Mouse (Mus musculus): Measurements from ENCODE around the gene Spast.
"Not testable (repeated sequence)": the region's sequence is repeated elsewhere in the genome, so short reads cannot be mapped to it uniquely, and the experiment has no call there.

GRCm38 (mm10) chr17:74296991-74297390 lies 41.8 kb upstream of the Spast start:
- not testable (repeated sequence) for TF ChIP-seq CTCF, POLR2A (IDR thresholded peaks at IDR 0.05; ENCODE audit: insufficient read depth, low read depth, low read length)

Data from olfactory bulb, adult 2 months (tissue).